Mouse (Mus musculus) cerebellum, adult (tissue): ENCODE measurements around the gene Arhgap10.

Experiments used
- ATAC-seq: cut with Nextera tagmentation; 2 replicates; pipeline ENCODE4 v1.9.2; 2017; ENCODE audit warnings: mild to moderate bottlenecking, moderate library complexity, mixed read lengths; ENCODE audit not compliant: insufficient number of reproducible peaks, low FRiP score, low TSS enrichment

The Arhgap10 gene

DNA sequence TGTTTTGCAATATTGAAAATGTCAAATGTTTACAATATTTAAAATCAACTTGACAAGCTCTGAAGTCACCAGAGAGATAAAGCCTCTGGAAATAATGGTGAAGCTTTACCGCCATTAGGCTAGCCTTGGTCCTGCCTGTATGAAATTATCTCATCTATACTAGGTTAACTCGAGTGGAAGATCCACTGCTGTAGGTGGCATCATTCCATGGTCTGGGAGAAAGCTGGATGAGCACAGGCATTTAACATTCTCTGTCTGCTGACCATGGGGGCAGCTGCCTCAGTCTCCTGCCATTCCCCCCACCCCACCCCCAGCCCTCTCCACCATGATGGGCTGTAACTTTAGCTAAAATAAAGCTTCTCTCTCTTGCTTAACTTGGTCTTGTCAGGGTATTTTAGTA, 200.0 kb downstream of the Arhgap10 start:
- no peak for ATAC-seq

DNA sequence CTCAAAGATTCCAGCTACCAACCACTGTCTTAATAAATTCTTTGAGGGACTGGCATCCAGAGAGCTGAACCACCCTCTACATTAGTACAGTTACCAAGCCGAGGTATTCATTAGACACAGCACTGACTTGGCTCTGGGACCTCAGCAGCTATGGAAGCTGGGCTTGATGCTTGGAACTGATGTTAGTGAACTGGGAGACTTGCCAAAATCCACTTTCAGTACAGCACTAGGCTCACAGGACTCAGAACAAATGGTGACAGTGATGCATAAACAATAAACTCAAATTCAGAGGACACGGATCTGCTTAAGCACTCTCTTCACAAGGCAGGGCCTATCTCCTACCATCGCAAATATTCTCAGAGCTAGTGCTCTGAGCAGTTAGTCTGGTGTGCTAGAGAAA, 204.8 kb downstream of the Arhgap10 start:
- ATAC-seq, result no peak

DNA sequence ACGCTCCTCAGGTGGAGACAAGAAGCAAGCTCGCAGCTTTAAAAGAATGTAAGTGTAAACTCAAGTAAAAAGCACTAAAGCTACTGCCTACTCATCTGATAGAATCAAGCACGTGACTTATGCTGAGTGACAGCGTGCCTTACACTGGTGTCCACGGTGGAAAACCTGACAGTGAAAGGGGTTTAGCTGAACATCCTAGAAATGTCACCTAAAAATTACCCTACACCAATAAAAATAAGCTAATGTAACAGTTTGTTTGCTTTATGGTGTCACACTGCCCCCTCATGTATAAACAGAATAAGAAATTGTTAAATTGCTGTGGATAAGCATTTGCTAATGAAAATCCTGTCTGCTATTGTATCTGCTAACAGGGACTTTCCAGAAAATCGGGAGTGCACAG, 206.0 kb downstream of the Arhgap10 start:
- ATAC-seq, result no peak

DNA sequence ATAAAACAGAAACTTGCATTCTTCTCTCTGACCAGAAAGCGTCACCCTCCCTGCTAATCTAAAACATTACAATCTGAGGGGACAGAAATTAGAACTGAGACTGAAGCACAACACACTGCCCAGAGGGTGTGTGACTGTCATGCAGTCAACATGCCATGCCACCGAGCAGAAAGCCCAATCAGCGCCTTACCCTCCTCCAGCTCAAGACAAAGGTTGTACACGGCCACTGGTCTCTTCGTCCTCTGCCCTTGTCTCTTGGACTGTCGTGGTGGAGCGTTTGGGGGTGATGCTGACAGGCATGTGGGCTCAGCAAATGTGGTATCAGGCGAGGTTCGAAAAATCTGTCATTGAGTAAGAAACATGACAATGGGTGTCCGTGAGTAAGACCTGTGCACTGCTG, 207.2 kb downstream of the Arhgap10 start:
- no peak for ATAC-seq

DNA sequence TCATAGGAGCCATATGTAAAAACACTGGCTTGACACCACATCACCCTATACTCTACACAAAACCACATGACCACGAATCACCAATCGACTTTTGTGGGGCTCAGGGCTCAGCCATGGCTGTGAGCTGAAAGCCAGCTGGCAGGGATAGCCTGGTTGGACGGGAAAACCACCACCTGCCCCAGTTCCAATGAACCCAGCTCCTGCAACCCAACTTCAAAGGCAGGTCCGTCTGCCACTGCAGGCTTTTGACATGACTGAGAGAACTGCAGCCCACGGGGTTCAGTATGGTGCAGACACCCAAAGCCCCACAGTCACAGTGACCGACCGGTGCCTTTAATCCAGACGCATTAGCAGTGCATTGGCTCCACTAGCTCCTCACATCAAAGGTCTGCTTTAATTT, 207.7 kb downstream of the Arhgap10 start:
- ATAC-seq, result peak; percentile 65

DNA sequence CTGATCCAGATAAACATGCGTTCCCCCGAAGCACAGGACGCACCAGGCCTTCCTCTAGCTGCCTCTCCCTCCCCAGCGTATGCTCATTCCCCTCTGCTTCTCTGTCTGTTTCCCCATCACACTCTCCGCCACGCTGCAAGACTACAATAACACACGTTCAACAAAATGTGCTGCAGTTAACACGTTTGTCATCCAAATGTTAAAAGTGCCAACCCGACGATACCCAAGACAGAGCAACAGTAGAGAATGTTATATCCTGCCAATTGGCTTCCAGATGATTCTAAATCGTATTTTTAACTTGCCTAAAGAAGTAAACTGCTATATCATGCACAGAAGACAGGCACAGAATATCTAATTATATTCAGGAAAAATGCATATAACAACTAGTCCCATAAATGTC, 223.2 kb downstream of the Arhgap10 start:
- no peak for ATAC-seq

DNA sequence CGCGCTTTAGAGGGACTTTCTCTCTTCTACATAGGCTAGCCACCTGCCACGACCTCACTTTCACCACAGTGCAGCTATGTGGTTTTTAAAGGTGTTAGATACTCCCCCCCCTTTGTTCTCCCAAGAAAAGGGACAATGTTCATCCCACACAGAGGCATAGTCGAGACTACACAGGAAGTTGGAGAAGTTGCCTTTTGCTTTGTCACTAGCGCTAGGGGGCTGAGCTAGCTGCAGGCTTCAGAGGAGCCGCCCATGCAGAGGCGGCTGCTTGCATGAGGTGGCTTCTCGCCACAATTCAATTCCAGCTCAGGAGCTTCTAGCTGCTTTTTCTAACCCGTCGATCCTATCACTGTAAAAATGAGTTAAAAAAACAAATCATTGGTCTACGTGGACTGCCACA, 225.1 kb downstream of the Arhgap10 start:
- ATAC-seq, result no peak

DNA sequence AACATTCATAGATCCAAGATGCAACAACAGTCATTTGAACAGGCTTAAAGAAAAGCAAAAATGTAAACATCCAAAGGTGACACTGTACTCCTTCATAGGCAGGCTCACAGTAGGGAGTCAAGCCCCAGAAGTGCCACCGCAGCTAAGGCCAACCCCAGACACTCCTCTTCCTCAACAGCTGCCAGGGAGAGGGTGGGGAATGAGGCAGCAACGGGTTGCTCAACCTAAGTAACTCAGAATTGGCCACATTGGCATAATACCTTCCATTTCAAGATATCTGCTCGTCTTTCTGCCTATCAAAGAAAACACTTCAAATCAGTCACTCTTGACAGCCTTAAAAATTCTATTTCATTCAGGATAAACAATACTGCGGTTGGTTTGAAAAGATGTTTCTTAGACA, 225.6 kb downstream of the Arhgap10 start:
- no peak for ATAC-seq

DNA sequence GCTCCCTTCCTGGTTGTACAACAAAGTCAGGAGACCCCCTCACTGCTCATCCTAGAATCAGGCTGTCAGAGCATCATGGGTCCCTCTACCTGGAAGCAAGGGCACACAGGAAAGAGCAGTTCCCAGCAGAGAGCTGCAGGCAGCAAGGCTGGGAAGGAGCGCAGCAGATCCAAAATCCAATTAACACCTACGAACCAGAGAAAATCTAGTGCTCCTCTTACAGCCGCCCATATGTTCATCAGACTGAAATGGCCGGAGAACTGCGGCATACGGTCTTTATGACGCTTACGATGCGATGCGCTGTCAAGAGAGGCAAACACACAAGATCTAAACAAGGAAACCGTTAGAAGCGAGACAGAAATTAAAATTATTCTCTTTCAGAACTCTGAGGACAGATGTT, 229.3 kb downstream of the Arhgap10 start:
- no peak for ATAC-seq

DNA sequence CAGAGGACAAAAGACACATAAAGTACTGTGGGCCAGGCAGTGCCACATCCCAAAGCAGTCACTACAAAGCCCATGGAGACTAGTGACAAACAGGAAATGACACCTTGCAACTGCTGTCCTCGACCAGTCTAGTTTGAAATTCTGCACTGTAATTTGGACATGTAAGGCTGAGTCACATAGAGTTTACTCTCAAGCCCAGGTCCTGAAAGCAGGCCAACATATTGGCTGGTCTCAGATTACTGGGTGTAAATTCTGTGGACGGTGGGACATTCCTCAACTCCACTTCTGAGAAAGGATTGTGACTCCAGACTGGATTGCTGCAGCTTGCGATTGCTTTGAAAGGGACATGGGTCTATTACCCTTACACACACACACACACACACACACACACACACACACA, 229.7 kb downstream of the Arhgap10 start:
- no peak for ATAC-seq

DNA sequence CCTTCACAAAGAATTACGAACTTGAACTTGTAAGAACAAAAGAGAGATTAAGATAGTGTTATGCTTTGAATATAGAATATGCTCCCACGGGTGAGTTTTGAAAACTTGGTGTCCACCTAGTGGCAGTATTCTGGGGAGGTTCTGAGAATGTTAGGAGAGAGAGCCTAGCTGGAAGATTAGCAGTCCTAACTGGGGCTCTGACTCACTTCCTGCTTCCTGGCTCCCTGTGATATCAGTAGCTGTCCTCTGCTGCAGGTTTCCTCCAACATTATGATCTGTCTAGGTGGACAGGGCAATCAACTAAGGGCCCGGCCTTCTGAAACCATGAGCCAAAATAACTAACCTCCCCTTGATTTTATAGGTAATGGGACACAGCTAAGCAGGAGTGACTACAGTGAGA, 233.3 kb downstream of the Arhgap10 start:
- no peak for ATAC-seq

DNA sequence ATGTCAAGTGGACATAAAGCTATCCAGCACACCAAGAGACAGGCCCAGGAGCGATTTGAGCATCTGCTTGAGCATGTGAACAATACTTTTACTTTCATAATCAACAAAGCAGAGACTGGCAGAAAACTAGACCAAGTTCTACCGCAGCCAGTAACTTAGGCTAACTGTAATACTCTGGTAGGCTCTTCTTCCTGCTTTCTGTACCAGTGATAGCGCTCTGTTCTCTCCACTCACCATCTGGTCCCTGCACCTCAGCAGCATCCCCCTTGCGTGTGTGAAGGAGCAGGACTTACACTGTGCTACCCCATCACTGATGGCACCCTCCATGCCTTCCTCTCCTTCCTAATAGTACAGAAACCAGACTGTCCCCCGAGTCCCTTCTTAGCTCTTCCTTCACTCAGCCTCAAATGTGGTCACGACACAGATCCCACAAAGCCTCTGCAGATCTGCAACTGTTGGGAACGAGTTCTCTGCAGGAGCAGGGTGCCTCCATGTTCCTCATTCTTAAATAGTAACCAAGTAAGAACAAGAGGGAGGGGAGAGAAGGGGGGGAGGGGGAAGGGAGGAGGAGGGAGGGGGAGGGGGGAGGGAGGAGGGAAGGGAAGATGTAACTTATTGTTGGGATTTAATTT, 235.0 kb downstream of the Arhgap10 start:
- no peak for ATAC-seq

DNA sequence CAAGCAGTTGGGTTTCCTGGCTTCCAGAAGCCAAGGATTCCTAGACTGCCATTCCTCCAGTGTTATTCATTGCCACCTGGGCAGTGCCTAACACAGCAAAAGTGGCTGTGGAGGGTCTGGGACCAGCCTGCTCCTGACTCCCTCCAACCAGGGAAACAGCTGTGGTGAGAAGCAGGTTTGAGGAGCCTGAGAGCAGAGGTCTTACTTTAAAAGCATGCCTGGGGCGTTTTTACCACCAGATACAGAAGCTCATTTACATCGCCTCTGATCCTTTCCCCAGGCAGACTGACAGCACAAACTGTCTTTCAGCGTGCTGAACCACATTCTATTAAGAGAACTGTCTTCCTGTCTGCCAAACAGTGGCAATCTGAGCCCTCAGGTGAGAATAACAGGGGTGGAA, 237.8 kb downstream of the Arhgap10 start:
- ATAC-seq, result no peak

DNA sequence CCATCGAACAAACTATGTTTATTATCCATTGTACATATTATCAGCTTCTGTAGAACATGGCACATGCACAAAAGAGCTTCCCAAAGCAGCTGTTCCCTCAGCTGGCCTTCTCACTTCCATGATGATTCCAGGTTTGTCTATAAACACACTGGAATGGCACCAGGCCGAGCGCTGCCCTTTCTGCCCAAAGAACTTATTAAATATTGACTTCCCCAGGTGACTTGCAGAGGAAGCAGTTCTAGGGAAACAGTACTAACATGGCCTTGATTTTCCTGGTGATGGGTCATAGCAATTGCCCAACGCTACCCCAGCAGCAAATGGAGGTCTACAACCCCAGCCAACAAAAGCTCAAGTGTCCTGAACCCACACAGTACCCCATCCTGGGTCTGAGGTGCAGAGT, 239.5 kb downstream of the Arhgap10 start:
- ATAC-seq, result no peak

DNA sequence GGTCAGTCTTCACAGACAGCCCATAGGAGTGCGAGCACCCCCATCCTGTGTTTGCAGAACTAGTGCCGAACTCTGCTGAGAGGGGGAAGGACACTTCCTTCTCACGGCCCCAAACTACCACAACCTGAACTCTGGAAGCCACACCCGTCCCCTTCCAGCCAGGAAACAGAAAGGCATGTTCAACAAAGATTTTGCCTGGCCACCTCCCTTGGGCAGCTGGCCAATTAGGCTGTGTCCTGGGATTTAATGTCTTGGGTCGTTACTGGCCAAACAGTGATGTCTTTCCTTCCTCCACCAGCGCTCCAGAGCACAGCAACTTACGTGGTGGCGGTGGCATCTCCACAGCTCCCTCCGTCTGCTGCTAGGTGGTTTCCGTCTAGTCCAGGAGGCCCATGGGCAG, 240.9 kb downstream of the Arhgap10 start:
- ATAC-seq, result no peak

DNA sequence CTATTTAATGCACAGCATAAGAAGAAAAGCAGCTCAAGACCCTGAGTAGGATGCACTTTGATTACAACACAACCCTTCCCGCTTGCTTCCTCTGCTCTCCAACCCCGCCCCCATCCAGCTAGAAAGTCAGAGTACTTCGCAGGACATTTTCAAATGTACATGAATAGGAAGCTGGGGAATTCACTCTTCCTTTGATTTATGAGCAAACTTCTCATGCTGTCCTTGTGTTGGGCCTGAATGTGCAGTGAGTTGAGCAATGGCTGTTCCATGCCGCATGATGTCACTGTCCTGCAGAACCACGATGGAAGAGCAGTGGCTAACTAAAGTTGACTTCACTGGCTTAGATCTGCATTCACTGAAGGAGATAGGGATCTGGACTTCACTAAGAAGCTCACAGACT, 242.2 kb downstream of the Arhgap10 start:
- no peak for ATAC-seq

DNA sequence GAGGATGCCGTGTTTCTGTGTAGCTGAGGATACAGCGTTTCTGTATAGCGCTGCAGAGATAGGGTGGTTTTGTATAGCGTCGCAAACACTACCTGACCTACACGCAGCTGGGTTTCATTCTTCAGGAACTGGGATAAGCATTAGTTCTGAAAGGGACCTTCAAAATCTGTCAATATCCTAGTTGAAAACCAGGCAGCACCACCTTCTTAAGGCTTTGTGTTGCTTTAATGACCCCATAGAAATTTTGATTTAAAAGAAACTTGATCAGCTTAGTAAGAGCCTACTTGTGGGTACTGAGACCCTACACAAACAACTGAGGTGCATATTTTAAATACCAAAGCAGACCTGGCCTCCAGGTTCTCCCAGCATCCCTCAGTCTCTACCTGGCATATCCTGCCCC, 245.6 kb downstream of the Arhgap10 start:
- no peak for ATAC-seq

DNA sequence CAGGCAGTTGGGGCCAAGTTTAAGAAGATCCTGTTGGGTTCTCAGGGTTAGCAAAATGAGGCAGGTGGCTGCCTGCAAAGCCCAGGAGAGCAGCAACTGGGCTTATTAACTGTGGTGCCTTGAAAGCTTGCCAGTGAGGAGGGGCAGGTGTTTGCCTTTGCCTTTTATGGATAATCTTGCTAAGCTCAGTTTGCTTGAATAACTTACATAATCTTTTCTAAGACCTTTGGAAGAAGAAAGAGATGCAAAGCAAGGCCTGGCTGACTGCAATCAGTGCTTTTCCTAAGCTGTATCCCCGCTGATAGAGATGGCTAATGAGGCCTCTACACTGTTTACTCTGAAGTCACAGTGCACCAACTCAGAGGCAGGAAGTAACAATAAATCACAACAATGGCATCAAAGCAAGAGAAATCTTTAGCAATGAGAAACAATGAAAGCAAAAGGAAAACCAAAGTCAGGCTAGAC, 249.8 kb downstream of the Arhgap10 start:
- ATAC-seq, result no peak

DNA sequence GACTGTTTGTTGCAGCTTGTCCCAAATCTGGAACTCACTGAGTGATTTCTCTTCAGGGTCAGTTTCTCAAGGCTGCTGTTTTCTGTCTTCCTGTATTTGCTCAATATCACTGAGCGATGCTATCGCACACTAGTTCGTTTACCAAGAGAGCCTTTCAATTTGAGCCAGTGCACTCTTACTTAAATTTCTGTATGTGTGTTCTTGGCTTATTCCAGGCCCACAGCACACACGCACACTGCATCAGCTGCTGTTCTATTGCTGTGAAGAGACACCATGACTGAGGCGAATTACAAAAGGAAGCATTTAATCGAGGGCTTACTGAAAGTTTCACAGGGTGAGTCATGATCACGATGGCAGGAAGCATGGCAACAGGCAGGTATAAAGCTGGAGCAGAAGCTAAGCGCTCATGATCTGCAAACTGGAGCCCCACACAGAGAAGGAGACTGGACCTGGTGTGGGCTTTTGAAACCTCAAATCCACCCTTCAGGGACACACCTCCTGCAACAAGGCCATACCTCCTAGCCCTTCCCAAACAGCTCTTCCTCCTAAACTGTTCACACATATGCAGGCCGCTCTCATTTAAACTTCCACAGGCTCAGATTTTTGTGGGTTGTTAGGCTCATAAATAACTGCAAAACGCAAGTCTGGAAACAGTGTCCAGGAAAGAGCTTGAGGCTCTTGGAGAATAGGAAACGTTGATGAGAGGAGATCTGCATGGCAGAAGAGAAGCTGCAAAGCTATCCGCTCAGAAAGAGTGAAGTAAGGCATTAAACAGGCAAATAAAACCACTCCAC, 255.3 kb downstream of the Arhgap10 start:
- ATAC-seq, result no peak

DNA sequence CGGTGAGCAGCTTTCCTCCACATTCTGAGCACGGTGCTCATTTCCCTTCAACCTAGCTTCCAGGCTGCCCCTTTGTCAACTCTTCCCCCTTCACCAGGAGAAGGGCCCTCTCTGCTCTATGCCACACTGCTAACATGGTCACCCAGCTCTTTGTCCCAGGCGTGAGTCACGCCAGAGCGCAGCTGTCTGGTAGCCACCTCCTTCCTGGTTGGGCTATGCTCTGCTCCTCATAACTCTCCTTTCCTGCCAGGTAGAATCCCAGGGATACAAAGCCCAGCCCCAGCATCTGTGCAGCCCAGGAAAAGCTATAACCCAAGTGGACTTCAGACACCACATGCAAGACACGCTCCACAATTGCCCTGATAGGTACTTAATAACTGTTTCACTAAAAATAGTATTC, 256.5 kb downstream of the Arhgap10 start:
- ATAC-seq, result no peak

DNA sequence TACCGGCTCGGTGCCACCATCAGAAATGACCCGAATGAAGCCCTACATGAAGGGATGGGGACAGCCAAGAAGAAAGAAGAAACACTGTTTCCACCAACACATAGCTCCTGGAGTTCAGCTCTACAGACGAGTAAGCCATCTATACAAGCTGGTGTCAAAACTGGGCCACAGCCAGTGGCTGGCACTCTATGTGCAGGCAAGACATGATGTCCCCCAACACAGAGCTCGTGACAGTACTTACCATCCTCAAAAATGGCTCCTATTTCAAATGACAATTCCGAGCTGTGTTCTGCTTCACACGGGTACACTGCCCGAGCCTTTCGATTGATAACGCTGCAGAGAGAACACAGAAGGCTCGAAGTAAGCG, 260.7 kb downstream of the Arhgap10 start:
- no peak for ATAC-seq

DNA sequence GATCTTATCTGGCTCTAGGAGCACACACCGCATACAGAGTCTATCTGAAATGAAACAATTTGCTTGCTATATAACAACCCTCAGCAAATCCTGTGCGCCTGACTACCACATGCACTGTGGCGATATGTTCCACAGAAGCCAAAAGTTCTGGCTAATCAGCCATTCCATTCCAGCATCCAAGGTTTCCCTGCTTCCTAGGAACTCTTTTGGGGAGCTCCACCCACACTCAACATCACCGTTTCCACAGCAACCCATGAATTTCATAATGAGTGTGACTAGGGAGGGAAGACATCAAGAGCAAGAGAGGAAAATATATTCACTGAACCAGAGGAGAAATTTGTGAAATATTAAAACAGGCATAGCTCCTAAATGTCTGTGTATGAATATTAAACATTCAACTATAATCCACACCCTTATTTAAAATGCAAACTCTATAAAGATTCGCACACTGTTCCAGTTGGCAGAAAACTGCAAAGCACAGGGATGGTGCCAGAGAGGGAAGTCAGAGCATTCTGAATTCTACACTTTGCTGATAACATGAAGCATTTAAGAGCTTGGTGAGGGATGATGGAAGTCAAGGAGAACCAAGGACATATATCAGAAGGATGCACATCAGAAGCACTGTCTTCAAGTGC, 261.2 kb downstream of the Arhgap10 start:
- no peak for ATAC-seq
